8 mouse cellular contexts compared by ENCODE assay signal in the genomic region with DNA sequence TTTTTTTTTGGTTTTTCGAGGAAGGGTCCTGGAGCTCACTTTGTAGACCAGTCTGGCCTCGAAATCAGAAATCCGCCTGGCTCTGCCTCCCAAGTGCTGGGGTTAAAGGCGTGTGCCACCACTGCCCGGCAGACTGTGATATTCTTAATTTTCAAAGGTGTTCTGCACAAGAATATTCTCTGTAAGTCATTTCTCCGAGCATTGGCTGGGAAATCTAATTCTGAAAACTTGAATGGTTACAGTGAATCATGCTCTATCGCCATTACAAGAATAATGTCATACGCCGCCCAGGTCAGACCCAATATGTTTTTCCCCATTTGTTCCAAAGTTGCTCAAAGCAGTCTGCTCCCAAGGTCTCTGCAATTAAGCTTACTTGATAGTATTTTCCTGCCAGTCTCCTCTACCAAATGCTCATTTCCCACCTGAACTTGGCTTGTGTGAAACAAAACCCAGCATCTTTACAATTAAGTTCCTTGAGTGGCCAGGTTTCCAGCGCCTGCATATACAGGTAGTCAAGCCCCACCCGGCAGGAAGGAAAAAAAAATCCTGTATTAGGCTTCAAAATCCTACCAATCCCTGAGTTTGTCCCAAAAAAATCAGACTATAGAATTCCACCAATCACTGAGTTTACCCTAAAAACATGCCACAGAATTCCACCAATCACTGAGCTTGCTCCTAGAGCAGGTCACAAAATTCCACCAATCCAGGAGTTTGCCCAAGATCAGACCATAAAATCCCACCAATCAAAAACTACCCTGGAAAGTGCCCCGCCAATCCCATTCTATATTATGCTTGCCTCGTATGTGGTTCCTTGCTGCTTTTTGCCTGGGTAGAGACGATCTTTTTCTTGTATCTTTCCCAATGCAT. TPM values are rescaled to one million over a fixed set of nuclear protein-coding genes. Genes with fewer than 3 reads are reported as not detected.
DNase-seq lines count a peak whose midpoint lies in the region; ATAC-seq and TF ChIP-seq lines count a peak whose summit lies in the region.

Gene Ccdc84, minus strand, starts transcription at position 51 of the 867 bp plus-strand sequence.

- no peaks in the 10 kb centered on the region for H3K9me3 ChIP-seq in heart, embryonic 11.5 days (replicated peaks; ENCODE audit: control insufficient read depth, low read length)
- no peaks in the 10 kb centered on the region for H3K9me3 ChIP-seq in ES-Bruce4 (replicated peaks; ENCODE audit: control insufficient read depth, insufficient read depth, low read length, poor library complexity, severe bottlenecking)
- H3K9me3 ChIP-seq in hindbrain, embryonic 15.5 days = no peaks in the 10 kb centered on the region
- H3K9me3 ChIP-seq in liver, postnatal 0 days (ENCODE audit: low read length) = no peaks in the 10 kb centered on the region

- H3K36me3 ChIP-seq in heart, embryonic 11.5 days (ENCODE audit: control insufficient read depth, insufficient read depth, low read length) = no peaks in the 10 kb centered on the region
- peaks cover 10% of the 10 kb centered on the region for H3K36me3 ChIP-seq in ES-Bruce4 (ENCODE audit: control insufficient read depth, insufficient read depth, low read length, poor library complexity, severe bottlenecking)
- peaks cover 8% of the 10 kb centered on the region for H3K36me3 ChIP-seq in hindbrain, embryonic 15.5 days
- peaks cover 16% of the 10 kb centered on the region; the same call in 1 of the 2 replicates for H3K36me3 ChIP-seq in liver, postnatal 0 days (replicated peaks; ENCODE audit: insufficient read depth, low read length)

- no peak for TF ChIP-seq POLR2A in ES-Bruce4 (IDR thresholded peaks at IDR 0.05; ENCODE audit: insufficient read depth, low read length)
- no peak for TF ChIP-seq POLR2A in cortical plate, adult 2 months (IDR thresholded peaks at IDR 0.05; ENCODE audit: extremely low read depth, insufficient read depth, low read length)

- H3K9ac ChIP-seq in heart, embryonic 11.5 days (ENCODE audit: low read depth, low read length) = peak within 1 kb of the TSS; percentile 80
- H3K9ac ChIP-seq in ES-Bruce4 (ENCODE audit: low read depth, poor library complexity, severe bottlenecking) = peak within 1 kb of the TSS; percentile 63
- H3K9ac ChIP-seq in hindbrain, embryonic 15.5 days = peak within 1 kb of the TSS; percentile 74
- peak within 1 kb of the TSS; percentile 80 for H3K9ac ChIP-seq in liver, postnatal 0 days (replicated peaks)

- H3K4me3 ChIP-seq in heart, embryonic 11.5 days (ENCODE audit: low read depth, low read length) = peak within 1 kb of the TSS; percentile 70
- H3K4me3 ChIP-seq in ES-Bruce4 (ENCODE audit: low read depth, low read length) = peak within 1 kb of the TSS; percentile 92
- peak within 1 kb of the TSS; percentile 58 for H3K4me3 ChIP-seq in cortical plate, adult 2 months (ENCODE audit: insufficient read depth, low read length)
- peak within 1 kb of the TSS; percentile 74 for H3K4me3 ChIP-seq in hindbrain, embryonic 15.5 days
- peak within 1 kb of the TSS; percentile 72 for H3K4me3 ChIP-seq in liver, postnatal 0 days (ENCODE audit: low read depth, low read length)

- no peak for ATAC-seq in heart, embryonic 11.5 days (replicated peaks; ENCODE audit: insufficient number of reproducible peaks, low FRiP score, low TSS enrichment)
- no peak for ATAC-seq in hindbrain, embryonic 15.5 days (ENCODE audit: low FRiP score, low read depth)
- ATAC-seq in liver, postnatal 0 days = no peak

- TF ChIP-seq EP300 in ES-Bruce4 (IDR thresholded peaks at IDR 0.05; ENCODE audit: insufficient read depth, low read depth, low read length) = no peak
- no peak for TF ChIP-seq EP300 in liver, postnatal 0 days (IDR thresholded peaks at IDR 0.05; ENCODE audit: low read depth)

- peak within 1 kb of the TSS; percentile 94 for H3K4me2 ChIP-seq in heart, embryonic 11.5 days
- peak within 1 kb of the TSS; percentile 80 for H3K4me2 ChIP-seq in hindbrain, embryonic 15.5 days
- H3K4me2 ChIP-seq in liver, postnatal 0 days (ENCODE audit: low read depth, low read length) = peak within 1 kb of the TSS; percentile 95

- H3K27ac ChIP-seq in heart, embryonic 11.5 days (ENCODE audit: low read depth, low read length) = peak within 1 kb of the TSS; percentile 54
- peak within 1 kb of the TSS; percentile 52 for H3K27ac ChIP-seq in ES-Bruce4 (ENCODE audit: insufficient read depth, low read length)
- H3K27ac ChIP-seq in cortical plate, adult 2 months (ENCODE audit: insufficient read depth, low read length) = 0 out of 2 replicates have a peak within 1 kb of the TSS, but pooled peaks have one; percentile 5
- peak within 1 kb of the TSS; percentile 79 for H3K27ac ChIP-seq in hindbrain, embryonic 15.5 days (replicated peaks)
- peak within 1 kb of the TSS; percentile 75 for H3K27ac ChIP-seq in liver, postnatal 0 days (ENCODE audit: low read depth)

- TF ChIP-seq CTCF in ES-Bruce4 (IDR thresholded peaks at IDR 0.05; ENCODE audit: low read depth, low read length) = no peak
- TF ChIP-seq CTCF in cortical plate, adult 2 months (IDR thresholded peaks at IDR 0.05; ENCODE audit: extremely low read depth, insufficient read depth, low read length) = no peak
- no peak for TF ChIP-seq CTCF in liver, postnatal 0 days (IDR thresholded peaks at IDR 0.05; ENCODE audit: low read depth)

- 74% methylated on average over 14 of the region's 14 CpGs for WGBS in heart, embryonic 11.5 days (ENCODE audit: insufficient replicate concordance)
- WGBS in hindbrain, embryonic 15.5 days = 77% methylated on average over 14 of the region's 14 CpGs
- WGBS in liver, postnatal 0 days (ENCODE audit: insufficient replicate concordance) = 69% methylated on average over 14 of the region's 14 CpGs

- peaks cover 5% of the 10 kb centered on the region for H3K4me1 ChIP-seq in heart, embryonic 11.5 days (ENCODE audit: control insufficient read depth, insufficient read depth, low read length)
- H3K4me1 ChIP-seq in ES-Bruce4 (ENCODE audit: control insufficient read depth, insufficient read depth, low read length) = no peaks in the 10 kb centered on the region
- peaks cover 2% of the 10 kb centered on the region; the same call in 1 of the 2 replicates for H3K4me1 ChIP-seq in cortical plate, adult 2 months (ENCODE audit: control insufficient read depth, insufficient read depth, low read length)
- peaks cover 17% of the 10 kb centered on the region for H3K4me1 ChIP-seq in hindbrain, embryonic 15.5 days (replicated peaks)
- peaks cover 10% of the 10 kb centered on the region for H3K4me1 ChIP-seq in liver, postnatal 0 days (ENCODE audit: insufficient read depth)

- H3K27me3 ChIP-seq in heart, embryonic 11.5 days (ENCODE audit: control insufficient read depth, insufficient read depth, low read length) = no peaks in the 10 kb centered on the region
- H3K27me3 ChIP-seq in ES-Bruce4 (ENCODE audit: control insufficient read depth, insufficient read depth, low read length, poor library complexity, severe bottlenecking) = no peaks in the 10 kb centered on the region
- H3K27me3 ChIP-seq in hindbrain, embryonic 15.5 days = no peaks in the 10 kb centered on the region
- no peaks in the 10 kb centered on the region for H3K27me3 ChIP-seq in liver, postnatal 0 days (ENCODE audit: insufficient read depth, low read length)

- no peak for DNase-seq in heart, adult 18-20 months
- no peak for DNase-seq in liver, postnatal 0 days
- DNase-seq in right cerebral cortex, adult 2 months (ENCODE audit: low spot score in 2 of 2) = no peak
- no peak for DNase-seq in right cerebral cortex, postnatal 25 days

RNA-seq across cellular contexts. Expression of gene Ccdc84, which starts in this region (rescaled TPM):
- polyA plus RNA-seq in heart, embryonic 11.5 days (2014; fragmentation: Nextera tagmentation; extraction: Ambion mirVana) = 21.8 and 25.4 TPM in 2 replicates
- 1 to 10 TPM; 5.0 to 6.0 TPM for total RNA-seq in heart, adult 18-20 months (2021)
- polyA plus RNA-seq in ES-Bruce4 (2011; ENCODE audit: insufficient read depth, insufficient read length, low read depth, missing spikeins) = 13.7 and 14.3 TPM in 2 replicates
- polyA plus RNA-seq in cortical plate, adult 2 months (2012; rRNA removed) = 46.7 and 48.0 TPM in 2 replicates
- polyA plus RNA-seq in hindbrain, embryonic 15.5 days (2015; fragmentation: Nextera tagmentation; extraction: Ambion mirVana) = 32.0 and 34.9 TPM in 2 replicates
- polyA plus RNA-seq in liver, postnatal 0 days (2015; fragmentation: Nextera tagmentation; extraction: Ambion mirVana) = 11.8 and 12.5 TPM in 2 replicates

Comparison
In these comparisons a context has a peak if more than half of its experiments do, and no peak if none do; other contexts are left out.
1. H3K27ac ChIP-seq: peak in every context shown above with its lines; median percentile 79 in hindbrain, embryonic 15.5 days; 75 in liver, postnatal 0 days; 54 in heart, embryonic 11.5 days; 52 in ES-Bruce4; 5 in cortical plate, adult 2 months.